Mouse (Mus musculus): Measurements from ENCODE around the gene Rap1gds1. TPM values are rescaled to one million over a fixed set of nuclear protein-coding genes. Genes with fewer than 3 reads are reported as not detected.

Rap1gds1 gene
- polyA plus RNA-seq (2012; rRNA removed), result 18.2 and 20.0 TPM in 2 replicates

- peak; percentile 10 for DNase-seq (ENCODE audit: low read depth, low spot score)
- WGBS, result 2% methylated on average over 88 of the region's 97 CpGs
Measured at GRCm38 (mm10) chr3:139074484-139075211, at the start of gene Rap1gds1. Gene Rap1gds1, minus strand, starts transcription at chr3:139075201.

DNA sequence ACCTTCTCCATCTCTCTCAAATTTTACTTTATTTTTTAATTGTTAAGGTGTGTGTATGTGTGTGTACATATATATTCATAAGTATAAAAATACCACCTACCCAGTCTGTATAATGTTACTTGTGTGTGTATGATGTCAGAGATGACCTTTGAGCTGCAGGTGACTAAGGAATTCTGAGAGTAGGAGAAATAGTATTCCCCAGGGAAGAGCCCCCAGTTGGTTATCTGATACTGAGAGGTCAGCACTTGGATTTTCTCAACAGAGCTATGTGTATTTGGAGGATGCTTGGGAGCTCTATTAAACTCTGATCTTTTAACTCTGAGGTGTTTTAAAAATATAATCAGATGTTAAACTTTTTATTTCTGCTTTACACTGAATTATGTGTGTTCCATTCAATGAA is 43.4 kb upstream of the Rap1gds1 start:
- DNase-seq (ENCODE audit: low read depth, low spot score), result no peak

DNA sequence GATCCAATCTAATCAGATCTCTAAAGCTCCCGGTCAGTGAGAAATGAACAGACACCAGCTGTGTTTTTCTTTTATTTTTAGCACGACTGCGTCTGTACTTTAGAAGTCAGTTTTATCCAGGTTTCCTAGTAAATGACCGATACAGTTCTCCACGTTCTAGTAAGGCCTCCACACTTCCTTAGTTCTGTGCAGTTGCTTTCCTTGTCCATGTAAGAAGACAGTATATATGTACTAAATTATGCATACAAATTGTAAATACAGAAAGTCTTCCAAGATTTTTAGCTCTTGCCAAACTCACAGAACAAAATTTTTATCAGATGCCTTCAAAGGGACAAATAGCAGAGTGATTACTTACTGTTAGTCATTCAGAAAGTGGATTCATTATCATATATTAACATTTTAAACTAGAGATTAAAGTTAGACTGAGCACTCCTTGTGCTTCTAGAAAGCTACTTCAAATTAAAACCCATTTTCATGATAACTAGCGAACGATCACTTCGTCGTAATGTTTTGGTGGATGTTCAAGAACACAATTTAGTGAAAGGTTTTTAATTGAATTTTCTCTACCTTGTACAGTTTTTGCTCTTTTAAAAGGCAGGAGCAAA is 41.8 kb upstream of the Rap1gds1 start:
- 78% methylated on average over 9 of the region's 9 CpGs for WGBS
- no peak for DNase-seq (ENCODE audit: low read depth, low spot score)

- 72% methylated on average over 3 of the region's 3 CpGs for WGBS
Measured at GRCm38 (mm10) chr3:139112335-139112973, 37.5 kb upstream of the Rap1gds1 start.

DNA sequence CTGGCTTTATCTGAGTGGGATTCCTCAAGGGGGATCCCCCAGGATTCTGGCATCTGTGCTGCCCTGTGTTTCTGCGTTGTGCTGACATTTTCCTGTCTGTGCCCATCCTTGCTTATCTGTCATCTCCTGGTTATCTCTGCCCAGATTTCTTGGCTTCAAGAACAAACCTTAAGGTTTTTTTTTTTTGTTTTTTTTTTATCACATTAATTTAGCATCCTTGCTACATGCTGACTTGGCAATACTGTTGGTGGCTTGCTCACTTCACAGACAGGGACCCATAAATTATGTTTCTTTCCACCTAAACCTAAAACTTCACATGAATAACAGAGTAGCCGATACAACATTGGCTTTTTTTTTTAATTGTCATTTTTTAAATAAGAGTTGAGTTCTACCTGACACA is 36.9 kb upstream of the Rap1gds1 start:
- no peak for DNase-seq (ENCODE audit: low read depth, low spot score)
- 91% methylated on average over 2 of the region's 2 CpGs for WGBS

More at GRCm38 (mm10) chr3:139112335-139112973, 37.5 kb upstream of the Rap1gds1 start:
- DNase-seq (ENCODE audit: low read depth, low spot score), result no peak

DNA sequence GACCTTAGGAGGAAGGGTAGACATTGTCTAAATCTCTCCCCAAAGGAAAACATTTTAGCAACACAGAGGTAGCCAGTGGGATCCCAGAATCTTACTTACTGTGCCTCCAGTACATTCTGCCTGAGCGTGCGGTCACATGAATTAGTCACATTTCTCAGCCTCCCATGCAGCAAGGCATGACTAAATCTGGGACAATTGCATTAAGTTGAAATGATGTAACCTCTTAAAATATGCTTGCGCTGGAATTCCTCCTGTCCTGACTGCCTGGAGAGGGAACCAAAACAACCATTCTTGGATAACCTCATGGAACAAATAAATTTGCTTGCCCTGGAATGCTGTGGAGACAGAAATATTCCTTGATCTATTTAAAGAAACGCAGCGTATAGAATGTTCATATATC is 33.2 kb upstream of the Rap1gds1 start:
- no peak for DNase-seq (ENCODE audit: low read depth, low spot score)
- 82% methylated on average over 5 of the region's 5 CpGs for WGBS

- WGBS, result 49% methylated on average over 2 of the region's 2 CpGs
- DNase-seq (ENCODE audit: low read depth, low spot score), result no peak
Measured at GRCm38 (mm10) chr3:139103914-139104313, 28.9 kb upstream of the Rap1gds1 start.

- no peak for DNase-seq (ENCODE audit: low read depth, low spot score)
- 75% methylated on average over 3 of the region's 3 CpGs for WGBS
Measured at GRCm38 (mm10) chr3:139103346-139103745, 28.3 kb upstream of the Rap1gds1 start.

- 75% methylated on average over 1 of the region's 1 CpGs for WGBS
- DNase-seq (ENCODE audit: low read depth, low spot score), result no peak
Measured at GRCm38 (mm10) chr3:139101941-139102340, 26.9 kb upstream of the Rap1gds1 start.

DNA sequence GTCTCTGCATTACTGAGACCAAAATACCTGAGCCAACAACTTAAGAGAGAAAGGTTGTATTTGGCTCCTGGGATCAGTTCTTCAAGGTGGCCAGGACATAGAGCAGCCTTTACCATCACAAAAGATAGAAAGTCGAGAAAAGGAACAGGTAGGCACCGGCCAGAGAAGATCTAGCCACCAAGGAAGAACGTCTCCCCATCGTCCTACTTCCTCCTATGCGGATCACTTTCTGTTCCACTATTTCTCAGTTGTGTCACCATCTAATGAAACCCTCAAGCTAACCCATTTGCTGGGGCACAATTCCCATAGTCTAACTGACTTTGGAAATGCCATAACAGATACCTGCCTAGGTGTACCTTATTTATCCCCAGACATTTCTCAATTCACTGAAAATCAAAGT is 24.3 kb upstream of the Rap1gds1 start:
- 93% methylated on average over 5 of the region's 5 CpGs for WGBS
- DNase-seq (ENCODE audit: low read depth, low spot score), result no peak

GRCm38 (mm10) chr3:139095894-139096293 is 20.9 kb upstream of the Rap1gds1 start:
- DNase-seq (ENCODE audit: low read depth, low spot score), result no peak
- 90% methylated on average over 7 of the region's 7 CpGs for WGBS

DNA sequence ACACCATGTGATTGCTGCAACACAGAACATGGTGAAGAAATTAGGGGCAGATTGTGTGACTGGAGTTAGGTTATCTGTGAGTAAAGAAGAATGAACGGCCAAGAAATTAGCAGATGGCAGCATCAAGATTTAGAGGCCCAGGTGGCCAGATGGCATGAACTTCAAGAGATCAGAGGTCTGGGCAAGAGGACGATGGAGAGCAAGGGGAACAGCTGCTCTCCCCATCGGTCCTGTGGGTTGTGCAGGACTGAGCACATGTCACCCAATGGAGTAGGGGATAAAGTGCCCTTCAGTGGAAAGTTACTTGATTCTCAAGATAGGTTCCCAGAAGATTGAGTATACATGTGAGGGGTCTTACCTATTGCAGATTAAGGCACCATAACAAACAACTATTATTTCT is 13.5 kb upstream of the Rap1gds1 start:
- 90% methylated on average over 3 of the region's 3 CpGs for WGBS
- no peak for DNase-seq (ENCODE audit: low read depth, low spot score)

GRCm38 (mm10) chr3:139083778-139084539 is 9.0 kb upstream of the Rap1gds1 start:
- no peak for DNase-seq (ENCODE audit: low read depth, low spot score)
- WGBS, result 43% methylated on average over 5 of the region's 5 CpGs

DNA sequence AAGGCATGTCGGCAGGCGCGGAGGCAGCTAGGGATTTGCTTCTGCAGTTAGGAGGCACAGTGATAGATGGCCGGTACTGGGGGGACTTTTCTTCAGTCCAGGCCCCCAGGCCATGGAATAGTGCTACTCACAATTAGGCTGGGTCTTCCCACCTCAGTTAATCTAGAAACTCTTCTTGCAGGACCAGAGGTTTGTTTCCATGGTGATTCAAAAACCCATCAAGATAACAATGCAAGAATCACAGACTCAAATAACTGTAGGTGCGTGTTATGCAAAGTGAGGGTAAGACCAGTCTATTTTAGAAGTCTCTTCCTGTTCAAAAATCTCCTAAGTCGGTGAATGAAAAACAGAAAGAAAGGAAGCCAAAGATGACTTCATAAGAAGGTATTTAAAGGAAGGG is 4.8 kb upstream of the Rap1gds1 start:
- DNase-seq (ENCODE audit: low read depth, low spot score), result no peak
- WGBS, result 90% methylated on average over 6 of the region's 6 CpGs

DNA sequence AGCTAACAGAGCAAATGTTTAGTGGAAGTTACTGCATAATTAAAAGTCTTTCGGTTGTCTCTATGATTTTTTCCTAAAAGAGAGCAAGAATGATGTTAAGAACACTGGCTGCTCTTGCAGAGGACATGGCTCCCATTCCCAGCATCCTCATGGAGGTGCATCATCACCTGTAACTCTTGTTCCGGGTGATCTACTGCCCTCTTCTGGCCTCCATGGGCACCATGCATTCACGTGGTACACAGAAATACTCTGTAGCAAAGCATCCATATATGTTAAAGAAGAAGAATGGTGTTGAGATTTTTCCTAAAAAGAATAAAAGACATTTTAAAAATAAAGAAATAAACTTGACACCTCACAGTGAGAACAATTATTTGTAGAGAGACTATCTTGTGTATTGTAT is 3.0 kb upstream of the Rap1gds1 start:
- WGBS, result 90% methylated on average over 3 of the region's 3 CpGs
- DNase-seq (ENCODE audit: low read depth, low spot score), result no peak

DNA sequence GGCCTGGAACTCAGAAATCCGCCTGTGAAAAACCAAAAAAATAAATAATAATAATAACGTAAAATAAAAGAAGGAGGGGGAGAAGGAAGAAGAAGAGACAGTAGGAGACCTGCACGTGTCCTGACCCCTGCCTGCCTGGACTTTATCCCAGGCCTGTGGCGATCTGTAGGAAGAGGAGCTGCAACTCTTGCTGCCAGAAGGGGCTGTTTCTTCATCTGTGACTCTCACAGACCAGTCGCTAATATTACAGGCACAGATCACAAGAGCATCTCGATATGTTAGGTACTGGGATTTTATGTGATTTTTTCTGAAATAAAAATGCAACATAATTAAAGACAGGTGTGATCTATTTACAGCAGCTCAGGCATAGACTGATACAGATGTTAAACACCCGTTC is 1.1 kb upstream of the Rap1gds1 start:
- no peak for DNase-seq (ENCODE audit: low read depth, low spot score)
- 5% methylated on average over 7 of the region's 7 CpGs for WGBS

DNA sequence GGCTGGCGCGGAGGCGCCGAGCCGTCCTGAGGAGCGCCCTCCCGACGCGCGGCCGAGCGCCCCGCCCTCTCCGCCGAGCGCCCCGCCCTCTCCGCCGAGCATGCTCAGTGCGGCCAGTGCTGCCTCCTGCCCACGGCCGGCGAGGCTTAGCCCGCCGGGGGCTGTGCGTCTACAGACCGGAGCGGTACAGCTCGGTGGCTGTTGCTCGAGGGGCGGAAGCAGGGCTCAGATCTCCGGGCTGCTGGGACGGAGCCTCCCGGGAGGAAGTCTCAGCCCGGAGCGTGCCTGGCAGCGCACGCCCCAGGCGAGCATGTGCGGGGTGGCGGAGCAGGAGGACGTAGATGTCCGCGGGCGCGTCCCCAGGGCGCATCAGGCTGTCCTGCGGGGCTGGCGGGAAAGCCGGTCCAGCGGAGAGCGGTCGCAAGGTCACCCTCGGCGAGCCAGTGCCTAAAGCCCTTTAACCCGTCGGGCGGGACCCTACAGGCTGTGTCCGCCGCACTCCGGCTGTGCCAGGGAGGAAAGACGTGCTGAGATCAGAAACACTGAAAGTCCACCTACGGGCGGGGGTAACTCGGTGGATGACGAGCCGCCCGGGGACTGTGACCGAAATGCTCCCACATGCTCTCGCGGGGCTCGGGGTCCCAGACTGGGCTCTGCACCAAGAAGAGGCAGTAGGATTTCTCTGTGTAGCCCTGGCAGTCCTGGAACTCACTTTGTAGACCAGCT is 495 bp upstream of the Rap1gds1 start:
- peak; percentile 60 for DNase-seq (ENCODE audit: low read depth, low spot score)
- WGBS, result under 1% methylated on average over 71 of the region's 72 CpGs

- 1% methylated on average over 12 of the region's 12 CpGs for WGBS
- peak; percentile 7 for DNase-seq (ENCODE audit: low read depth, low spot score)
Measured at GRCm38 (mm10) chr3:139073801-139074483, 1.1 kb downstream of the Rap1gds1 start.

GRCm38 (mm10) chr3:139069539-139069938 is 5.5 kb downstream of the Rap1gds1 start:
- WGBS, result 70% methylated on average over 4 of the region's 4 CpGs
- DNase-seq (ENCODE audit: low read depth, low spot score), result no peak

All from large intestine, adult 2 months (tissue).